Mouse (Mus musculus): ENCODE data around the gene Mcm6. TPM values are rescaled to one million over a fixed set of nuclear protein-coding genes. Genes with fewer than 3 reads are reported as not detected.

Gene Mcm6
- total and polyA plus RNA-seq, 2 experiments, result 2.1 to 7.1 TPM

DNA sequence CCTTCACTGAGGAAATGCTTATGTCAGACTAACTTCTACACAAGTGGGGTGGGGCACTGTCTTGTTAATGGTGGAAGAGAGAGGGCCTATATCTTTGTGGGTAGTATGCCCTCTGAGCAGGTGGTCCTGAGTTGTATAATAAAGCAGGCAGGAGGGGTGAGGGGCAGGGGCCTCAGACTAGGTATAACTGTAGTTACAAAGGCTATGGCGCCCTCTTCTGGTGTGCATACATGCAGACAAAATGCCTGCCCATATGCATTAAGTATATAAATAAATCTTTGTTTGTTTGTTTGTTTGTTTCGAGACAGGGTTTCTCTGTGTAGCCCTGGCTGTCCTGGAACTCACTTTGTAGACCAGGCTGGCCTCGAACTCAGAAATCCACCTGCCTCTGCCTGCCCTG, 50.4 kb downstream of the Mcm6 start:
- H3K27ac ChIP-seq (replicated peaks; ENCODE audit: insufficient read depth, low read depth, low read length), result no peak overlapping the region
- no peak overlapping the region for H3K9ac ChIP-seq (ENCODE audit: low read depth, low read length)
- DNase-seq (ENCODE audit: extremely low read depth, low read depth, low spot score), result no peak
- H3K4me1 ChIP-seq (ENCODE audit: control insufficient read depth, insufficient read depth, low read length), result no peaks in the 10 kb centered on the region
- H3K79me2 ChIP-seq (ENCODE audit: control insufficient read depth, insufficient read depth, low read length), result no peaks in the 10 kb centered on the region
- WGBS, result 78% methylated on average over 3 of the region's 3 CpGs
- H3K27me3 ChIP-seq (ENCODE audit: control insufficient read depth, insufficient read depth, low read length), result no peaks in the 10 kb centered on the region
- H3K36me3 ChIP-seq (ENCODE audit: control insufficient read depth, insufficient read depth, low read length), result no peaks in the 10 kb centered on the region
- TF ChIP-seq CTCF (IDR thresholded peaks at IDR 0.05; ENCODE audit: low read depth, low read length), result no peak
- no peak for TF ChIP-seq POLR2A (IDR thresholded peaks at IDR 0.05; ENCODE audit: extremely low read depth, insufficient read depth, low read length)
- no peak overlapping the region for H3K4me3 ChIP-seq (ENCODE audit: insufficient read depth, low read depth, low read length)

DNA sequence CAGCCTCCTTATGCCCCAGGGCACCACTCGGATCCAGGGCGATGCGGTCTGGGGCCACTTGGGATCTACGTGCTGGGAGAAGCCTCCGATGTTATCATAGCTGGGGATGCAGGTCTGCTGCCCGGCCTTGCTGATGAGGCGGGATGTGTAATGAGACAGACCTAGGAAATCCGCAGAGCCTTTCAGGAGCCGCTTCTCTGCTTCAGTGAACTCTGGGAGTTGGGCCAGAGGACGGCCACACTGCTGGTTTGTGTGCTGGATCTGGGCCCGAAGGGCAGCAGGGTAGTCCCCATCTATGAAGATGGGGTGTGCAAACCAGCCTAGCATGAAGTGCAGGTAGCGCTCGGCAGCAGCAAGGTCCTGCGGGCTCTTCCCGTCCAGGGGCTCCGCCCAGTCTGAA, 55.6 kb downstream of the Mcm6 start:
- Histone ChIP-seq H3K9ac (ENCODE audit: low read depth, low read length) (no peak overlapping the region), H3K36me3 (ENCODE audit: control insufficient read depth, insufficient read depth, low read length) (no peaks in the 10 kb centered on the region), H3K27ac (replicated peaks; ENCODE audit: insufficient read depth, low read depth, low read length) (no peak overlapping the region), H3K4me3 (ENCODE audit: insufficient read depth, low read depth, low read length) (no peak overlapping the region), H3K27me3 (ENCODE audit: control insufficient read depth, insufficient read depth, low read length) (no peaks in the 10 kb centered on the region), H3K79me2 (ENCODE audit: control insufficient read depth, insufficient read depth, low read length) (no peaks in the 10 kb centered on the region), H3K4me1 (ENCODE audit: control insufficient read depth, insufficient read depth, low read length) (no peaks in the 10 kb centered on the region)
- no peak for DNase-seq (ENCODE audit: extremely low read depth, low read depth, low spot score)
- TF ChIP-seq CTCF (IDR thresholded peaks at IDR 0.05; ENCODE audit: low read depth, low read length), result no peak
- no peak for TF ChIP-seq POLR2A (IDR thresholded peaks at IDR 0.05; ENCODE audit: extremely low read depth, insufficient read depth, low read length)
- WGBS, result 92% methylated on average over 16 of the region's 16 CpGs

DNA sequence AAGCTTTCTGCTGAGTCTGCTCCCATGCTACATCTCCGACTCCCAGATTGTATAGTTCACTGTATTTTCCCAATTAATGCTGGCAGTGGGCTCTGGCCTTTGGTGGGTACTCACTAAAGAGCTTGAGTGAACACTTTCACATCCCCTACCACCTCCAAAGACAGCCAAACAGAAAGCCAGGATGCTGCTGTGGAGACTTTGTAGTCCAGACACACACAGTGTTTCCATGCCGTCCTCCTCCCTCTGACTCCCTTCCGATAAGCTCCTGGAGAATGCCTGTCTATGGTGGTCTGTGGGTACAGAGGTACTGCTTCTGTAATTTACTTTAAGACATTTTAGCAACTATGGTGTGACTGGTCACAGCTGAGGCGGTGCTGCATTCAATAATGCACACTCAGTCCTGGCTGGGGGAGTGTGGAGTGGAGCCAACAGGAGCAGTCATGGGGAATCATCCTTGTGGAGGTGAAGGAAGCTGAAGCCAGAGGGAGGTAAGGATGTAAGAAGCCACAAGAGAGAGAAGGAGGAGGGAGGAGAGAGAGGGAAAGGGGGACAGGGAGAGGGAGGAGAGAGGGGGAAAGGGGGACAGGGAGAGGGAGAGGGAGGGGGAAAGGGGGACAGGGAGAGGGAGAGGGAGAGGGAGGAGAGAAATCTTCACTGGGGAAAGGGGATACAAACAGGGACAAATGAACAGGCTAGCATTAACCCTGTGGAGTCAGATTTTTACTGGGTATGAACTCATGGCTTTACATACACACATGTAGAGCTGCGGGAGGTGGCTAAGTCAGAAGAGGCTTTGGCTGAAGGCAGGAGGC, 63.5 kb downstream of the Mcm6 start:
- TF ChIP-seq POLR2A (IDR thresholded peaks at IDR 0.05; ENCODE audit: extremely low read depth, insufficient read depth, low read length) (no peak), CTCF (IDR thresholded peaks at IDR 0.05; ENCODE audit: low read depth, low read length) (no peak)
- DNase-seq (ENCODE audit: extremely low read depth, low read depth, low spot score), result no peak
- H3K27ac ChIP-seq (replicated peaks; ENCODE audit: insufficient read depth, low read depth, low read length), result no peak overlapping the region
- no peaks in the 10 kb centered on the region for H3K36me3 ChIP-seq (ENCODE audit: control insufficient read depth, insufficient read depth, low read length)
- no peaks in the 10 kb centered on the region for H3K27me3 ChIP-seq (ENCODE audit: control insufficient read depth, insufficient read depth, low read length)
- H3K79me2 ChIP-seq (ENCODE audit: control insufficient read depth, insufficient read depth, low read length), result no peaks in the 10 kb centered on the region
- no peak overlapping the region for H3K4me3 ChIP-seq (ENCODE audit: insufficient read depth, low read depth, low read length)
- no peaks in the 10 kb centered on the region for H3K4me1 ChIP-seq (ENCODE audit: control insufficient read depth, insufficient read depth, low read length)
- no peak overlapping the region for H3K9ac ChIP-seq (ENCODE audit: low read depth, low read length)
- WGBS, result 88% methylated on average over 5 of the region's 5 CpGs

DNA sequence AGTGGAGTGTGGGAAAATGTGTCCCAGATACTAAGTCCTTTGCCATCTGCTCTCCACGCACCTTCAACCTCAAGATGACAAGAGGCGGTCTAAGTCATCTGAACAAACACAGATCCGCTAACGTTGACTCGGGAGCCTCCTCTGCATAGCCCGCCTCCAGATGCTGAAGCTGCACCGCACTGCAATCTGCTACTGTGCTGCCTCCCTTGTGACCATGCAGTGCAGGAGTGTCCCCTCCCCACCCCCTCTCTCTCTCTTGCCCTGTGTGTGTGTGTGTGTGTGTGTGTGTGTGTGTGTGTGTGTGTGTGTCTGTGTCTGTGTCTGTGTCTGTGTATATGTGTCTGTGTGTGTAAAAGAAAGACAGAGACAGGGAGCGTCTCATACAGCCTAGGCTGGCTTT, 64.2 kb downstream of the Mcm6 start:
- WGBS, result 72% methylated on average over 8 of the region's 8 CpGs
- Histone ChIP-seq H3K27me3 (ENCODE audit: control insufficient read depth, insufficient read depth, low read length) (no peaks in the 10 kb centered on the region), H3K36me3 (ENCODE audit: control insufficient read depth, insufficient read depth, low read length) (no peaks in the 10 kb centered on the region), H3K79me2 (ENCODE audit: control insufficient read depth, insufficient read depth, low read length) (no peaks in the 10 kb centered on the region), H3K4me1 (ENCODE audit: control insufficient read depth, insufficient read depth, low read length) (no peaks in the 10 kb centered on the region), H3K9ac (ENCODE audit: low read depth, low read length) (no peak overlapping the region), H3K27ac (replicated peaks; ENCODE audit: insufficient read depth, low read depth, low read length) (no peak overlapping the region), H3K4me3 (ENCODE audit: insufficient read depth, low read depth, low read length) (no peak overlapping the region)
- DNase-seq (ENCODE audit: extremely low read depth, low read depth, low spot score), result no peak
- TF ChIP-seq CTCF (IDR thresholded peaks at IDR 0.05; ENCODE audit: low read depth, low read length), result no peak
- no peak for TF ChIP-seq POLR2A (IDR thresholded peaks at IDR 0.05; ENCODE audit: extremely low read depth, insufficient read depth, low read length)

DNA sequence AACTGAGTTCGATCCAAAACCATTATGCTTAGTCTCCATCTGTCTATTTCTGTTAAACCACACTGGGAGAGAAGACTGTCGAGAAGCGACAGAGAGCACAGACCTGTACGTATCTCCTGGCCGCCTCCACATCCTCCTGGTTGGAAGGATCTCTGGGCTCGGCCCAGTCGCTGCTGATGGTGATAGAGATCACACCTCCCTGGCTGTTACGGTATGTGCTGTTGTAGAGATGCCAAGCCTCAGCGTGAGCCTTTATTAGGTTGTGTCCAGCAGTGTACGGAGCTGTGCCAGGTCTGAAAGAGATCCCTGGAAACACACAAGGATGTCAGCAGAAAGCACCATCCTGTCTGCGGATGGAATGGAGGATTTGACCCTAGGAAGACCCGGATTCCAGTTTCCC, 65.9 kb downstream of the Mcm6 start:
- WGBS, result 86% methylated on average over 12 of the region's 12 CpGs
- H3K4me3 ChIP-seq (ENCODE audit: insufficient read depth, low read depth, low read length), result no peak overlapping the region
- H3K4me1 ChIP-seq (ENCODE audit: control insufficient read depth, insufficient read depth, low read length), result no peaks in the 10 kb centered on the region
- H3K36me3 ChIP-seq (ENCODE audit: control insufficient read depth, insufficient read depth, low read length), result no peaks in the 10 kb centered on the region
- H3K79me2 ChIP-seq (ENCODE audit: control insufficient read depth, insufficient read depth, low read length), result no peaks in the 10 kb centered on the region
- no peaks in the 10 kb centered on the region for H3K27me3 ChIP-seq (ENCODE audit: control insufficient read depth, insufficient read depth, low read length)
- TF ChIP-seq POLR2A (IDR thresholded peaks at IDR 0.05; ENCODE audit: extremely low read depth, insufficient read depth, low read length) (no peak), CTCF (IDR thresholded peaks at IDR 0.05; ENCODE audit: low read depth, low read length) (no peak)
- no peak overlapping the region for H3K27ac ChIP-seq (replicated peaks; ENCODE audit: insufficient read depth, low read depth, low read length)
- H3K9ac ChIP-seq (ENCODE audit: low read depth, low read length), result no peak overlapping the region
- DNase-seq (ENCODE audit: extremely low read depth, low read depth, low spot score), result no peak

DNA sequence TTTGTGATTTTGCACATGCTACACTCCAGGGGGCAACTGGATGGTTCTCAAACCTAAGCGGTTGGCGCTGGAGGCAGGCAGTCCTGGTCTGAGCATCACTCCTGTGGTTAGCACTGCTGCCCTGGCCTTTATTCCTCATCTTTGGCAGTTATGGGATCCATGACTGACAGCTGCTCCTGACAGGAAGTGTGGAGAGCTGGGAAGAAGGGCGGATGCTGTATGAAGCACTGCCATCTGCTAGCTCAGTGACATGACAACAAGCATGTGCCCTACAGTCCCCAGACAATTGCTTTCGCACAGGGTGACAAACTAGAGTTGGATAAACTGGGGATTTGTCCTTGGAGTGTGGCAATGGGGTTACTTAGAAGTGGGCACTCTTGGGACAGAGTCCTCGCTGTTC, 69.2 kb downstream of the Mcm6 start:
- TF ChIP-seq POLR2A (IDR thresholded peaks at IDR 0.05; ENCODE audit: extremely low read depth, insufficient read depth, low read length), result no peak
- no peak for TF ChIP-seq CTCF (IDR thresholded peaks at IDR 0.05; ENCODE audit: low read depth, low read length)
- WGBS, result 96% methylated on average over 5 of the region's 5 CpGs
- Histone ChIP-seq H3K27ac (replicated peaks; ENCODE audit: insufficient read depth, low read depth, low read length) (no peak overlapping the region), H3K27me3 (ENCODE audit: control insufficient read depth, insufficient read depth, low read length) (no peaks in the 10 kb centered on the region), H3K79me2 (ENCODE audit: control insufficient read depth, insufficient read depth, low read length) (no peaks in the 10 kb centered on the region), H3K4me3 (ENCODE audit: insufficient read depth, low read depth, low read length) (no peak overlapping the region), H3K9ac (ENCODE audit: low read depth, low read length) (no peak overlapping the region), H3K36me3 (ENCODE audit: control insufficient read depth, insufficient read depth, low read length) (no peaks in the 10 kb centered on the region), H3K4me1 (ENCODE audit: control insufficient read depth, insufficient read depth, low read length) (no peaks in the 10 kb centered on the region)
- DNase-seq (ENCODE audit: extremely low read depth, low read depth, low spot score), result no peak

Measured in liver, adult 2 months (tissue).